15 mouse cellular contexts compared by ENCODE assay signal in genomic region chr6:65164977-65165376, GRCm38 (mm10). TPM values are rescaled to one million over a fixed set of nuclear protein-coding genes. Genes with fewer than 3 reads are reported as not detected.
DNase-seq lines count a peak whose midpoint lies in the region; ATAC-seq and TF ChIP-seq lines count a peak whose summit lies in the region.
"Had no signal": no experiment of that assay in that cellular context is flagged by ENCODE, and none has a peak within 500 bp of the region (broad histone marks: within the 10 kb centered on the region; RNA-seq: fewer than 3 reads in every experiment).

No protein-coding gene starts in this region.

- no peaks in the 10 kb centered on the region for H3K9me3 ChIP-seq in liver, embryonic 11.5 days (ENCODE audit: control insufficient read depth, low read length)
- no peaks in the 10 kb centered on the region for H3K9me3 ChIP-seq in forebrain, embryonic 11.5 days (ENCODE audit: control insufficient read depth, low read length)
- H3K9me3 ChIP-seq: neural tube, embryonic 13.5 days; stomach, embryonic 15.5 days had no signal

- H3K4me3 ChIP-seq in gastrocnemius, adult 2 months: no peak overlapping the region
- no peak overlapping the region for H3K4me3 ChIP-seq in liver, adult 2 months (ENCODE audit: insufficient read depth, low read depth, low read length)
- no peak overlapping the region for H3K4me3 ChIP-seq in liver, embryonic 11.5 days (ENCODE audit: low read depth, low read length)
- H3K4me3 ChIP-seq in forebrain, embryonic 11.5 days (ENCODE audit: low read depth, low read length): no peak overlapping the region
- H3K4me3 ChIP-seq: neural tube, embryonic 13.5 days; stomach, embryonic 15.5 days had no signal

- no peak overlapping the region for H3K9ac ChIP-seq in liver, adult 2 months (ENCODE audit: low read depth, low read length)
- no peak overlapping the region for H3K9ac ChIP-seq in liver, embryonic 11.5 days (ENCODE audit: low read depth, low read length)
- no peak overlapping the region for H3K9ac ChIP-seq in forebrain, embryonic 11.5 days (ENCODE audit: low read length)
- H3K9ac ChIP-seq: forebrain, postnatal 0 days; neural tube, embryonic 13.5 days; stomach, embryonic 15.5 days had no signal

- no peaks in the 10 kb centered on the region for H3K36me3 ChIP-seq in liver, adult 2 months (ENCODE audit: control insufficient read depth, insufficient read depth, low read length)
- H3K36me3 ChIP-seq in liver, embryonic 11.5 days (ENCODE audit: control insufficient read depth, insufficient read depth, low read length): no peaks in the 10 kb centered on the region
- H3K36me3 ChIP-seq in forebrain, embryonic 11.5 days (ENCODE audit: control insufficient read depth, insufficient read depth, low read length): no peaks in the 10 kb centered on the region
- H3K36me3 ChIP-seq: neural tube, embryonic 13.5 days; stomach, embryonic 15.5 days had no signal

- intact Hi-C loops in gastrocnemius, adult 2 months (cut with DNase I): no loop called here

- DNase-seq in gastrocnemius, adult 2 months: no peak
- no peak for DNase-seq in gastrocnemius, postnatal 10 days
- peak; percentile 24 for DNase-seq in liver, adult 2 months (ENCODE audit: extremely low read depth, low read depth, low spot score)
- DNase-seq in liver, embryonic 11.5 days (ENCODE audit: low spot score): no peak
- peak; percentile 24 for DNase-seq in telencephalon, adult 2 months (ENCODE audit: low read depth, low spot score)
- DNase-seq in ovary, postnatal 14 days (ENCODE audit: low spot score): no peak
- DNase-seq in forebrain, embryonic 11.5 days (ENCODE audit: low spot score): no peak
- DNase-seq: cerebellum, adult 2 months; embryo, embryonic 11 days; forebrain, postnatal 0 days; left cerebral cortex, postnatal 4 days; thymus, postnatal 25 days had no signal

- H3K27me3 ChIP-seq in liver, adult 2 months (ENCODE audit: control insufficient read depth, insufficient read depth, low read length): no peaks in the 10 kb centered on the region
- no peaks in the 10 kb centered on the region for H3K27me3 ChIP-seq in liver, embryonic 11.5 days (replicated peaks; ENCODE audit: control insufficient read depth, insufficient read depth, low read length)
- no peaks in the 10 kb centered on the region for H3K27me3 ChIP-seq in forebrain, embryonic 11.5 days (ENCODE audit: control insufficient read depth, insufficient read depth, low read length)
- H3K27me3 ChIP-seq: neural tube, embryonic 13.5 days; stomach, embryonic 15.5 days had no signal

- TF ChIP-seq POLR2A in liver, adult 2 months (IDR thresholded peaks at IDR 0.05; ENCODE audit: extremely low read depth, insufficient read depth, low read length): no peak

- 0 out of 2 replicates have a peak overlapping the region, but pooled peaks have one; percentile 35 for H3K27ac ChIP-seq in gastrocnemius, adult 2 months
- H3K27ac ChIP-seq in liver, adult 2 months (replicated peaks; ENCODE audit: insufficient read depth, low read depth, low read length): 0 out of 2 replicates have a peak overlapping the region, but pooled peaks have one; percentile 23
- no peak overlapping the region for H3K27ac ChIP-seq in liver, embryonic 11.5 days (ENCODE audit: low read depth, low read length)
- H3K27ac ChIP-seq in forebrain, embryonic 11.5 days (ENCODE audit: low read depth, low read length): no peak overlapping the region
- H3K27ac ChIP-seq: neural tube, embryonic 13.5 days; stomach, embryonic 15.5 days had no signal

- no peak for ATAC-seq in liver, embryonic 11.5 days (replicated peaks; ENCODE audit: low FRiP score)
- peak; percentile 46; the same call in 1 of the 2 replicates for ATAC-seq in granulocyte monocyte progenitor cell, adult 5-6 weeks (replicated peaks; ENCODE audit: poor library complexity, severe bottlenecking)
- ATAC-seq in forebrain, embryonic 11.5 days (replicated peaks; ENCODE audit: low FRiP score): no peak
- ATAC-seq: forebrain, postnatal 0 days had no signal

- WGBS in liver, adult 2 months: 50% methylated on average over 5 of the region's 5 CpGs
- WGBS in liver, embryonic 11.5 days: 43% methylated on average over 5 of the region's 5 CpGs
- 77% methylated on average over 5 of the region's 5 CpGs for WGBS in forebrain, embryonic 11.5 days

- H3K4me2 ChIP-seq in liver, embryonic 11.5 days: no peak overlapping the region
- no peak overlapping the region for H3K4me2 ChIP-seq in forebrain, embryonic 11.5 days (ENCODE audit: low read depth, low read length, severe bottlenecking)
- H3K4me2 ChIP-seq: neural tube, embryonic 13.5 days; stomach, embryonic 15.5 days had no signal

- TF ChIP-seq CTCF in gastrocnemius, adult 2 months (IDR thresholded peaks at IDR 0.05): no peak
- no peak for TF ChIP-seq CTCF in liver, adult 2 months (IDR thresholded peaks at IDR 0.05; ENCODE audit: low read depth, low read length)

- H3K4me1 ChIP-seq in liver, adult 2 months (ENCODE audit: control insufficient read depth, insufficient read depth, low read length): no peaks in the 10 kb centered on the region
- no peaks in the 10 kb centered on the region for H3K4me1 ChIP-seq in liver, embryonic 11.5 days (replicated peaks; ENCODE audit: control insufficient read depth, insufficient read depth, low read length)
- H3K4me1 ChIP-seq in forebrain, embryonic 11.5 days (replicated peaks; ENCODE audit: control insufficient read depth, insufficient read depth, low read length): no peaks in the 10 kb centered on the region
- H3K4me1 ChIP-seq: neural tube, embryonic 13.5 days; stomach, embryonic 15.5 days had no signal

- H3K79me2 ChIP-seq in liver, adult 2 months (ENCODE audit: control insufficient read depth, insufficient read depth, low read length): no peaks in the 10 kb centered on the region

RNA-seq across cellular contexts. Expression of gene Hpgds, which starts 20.3 kb away (rescaled TPM):
- total RNA-seq in gastrocnemius, adult 2 months (2021): under 1 TPM; 0.20 TPM
- total RNA-seq in gastrocnemius, postnatal 10 days (2021): 1 to 10 TPM; 1.3 to 2.6 TPM
- total RNA-seq in liver, adult 2 months (2014; rRNA removed): 1.8 and 2.4 TPM in 2 replicates
- 0.09 TPM in 2 replicates for polyA plus RNA-seq in liver, adult 2 months (2012; rRNA removed)
- 3.0 and 5.3 TPM in 2 replicates for polyA plus RNA-seq in liver, embryonic 11.5 days (2014; fragmentation: Nextera tagmentation; extraction: Ambion mirVana)
- 0.38 TPM in 1 of 2 replicates, not detected in the other for total RNA-seq in granulocyte monocyte progenitor cell, adult 5-6 weeks (2014; fragmentation: Nextera tagmentation)
- 1.6 TPM in 1 of 2 replicates, not detected in the other for total RNA-seq in granulocyte monocyte progenitor cell, adult 5-6 weeks (2017)
- 4.8 and 5.1 TPM in 2 replicates for polyA plus RNA-seq in forebrain, embryonic 11.5 days (2014; fragmentation: Nextera tagmentation; extraction: Ambion mirVana)

Comparison
In these comparisons a context has a peak if more than half of its experiments do, and no peak if none do; other contexts are left out.
1. DNase-seq: peak in liver, adult 2 months (single experiment) and telencephalon, adult 2 months (single experiment); none in gastrocnemius, adult 2 months (single experiment), gastrocnemius, postnatal 10 days (single experiment), liver, embryonic 11.5 days (single experiment), ovary, postnatal 14 days (single experiment) and forebrain, embryonic 11.5 days (single experiment).
2. H3K27ac ChIP-seq: peak in gastrocnemius, adult 2 months (single experiment) and liver, adult 2 months (single experiment); none in liver, embryonic 11.5 days (single experiment) and forebrain, embryonic 11.5 days (single experiment).